Mouse (Mus musculus) gastrocnemius, postnatal 10 days (tissue): Measurements from ENCODE around the gene Nlrx1. TPM values are rescaled to one million over a fixed set of nuclear protein-coding genes. Genes with fewer than 3 reads are reported as not detected.

Experiments
- DNase-seq: peaks from one replicate; pipeline ENCODE4 v3.0.0; 2021; ENCODE audit warnings: mixed read lengths
- total RNA-seq, 2 experiments: library from RNA; stranded (reverse); gene quantifications; 2 replicates each; pipeline ENCODE4 v1.2.3; 2021

Nlrx1 gene
- total RNA-seq, 2 experiments from 2014 or later = 21.6 to 23.0 TPM

DNA sequence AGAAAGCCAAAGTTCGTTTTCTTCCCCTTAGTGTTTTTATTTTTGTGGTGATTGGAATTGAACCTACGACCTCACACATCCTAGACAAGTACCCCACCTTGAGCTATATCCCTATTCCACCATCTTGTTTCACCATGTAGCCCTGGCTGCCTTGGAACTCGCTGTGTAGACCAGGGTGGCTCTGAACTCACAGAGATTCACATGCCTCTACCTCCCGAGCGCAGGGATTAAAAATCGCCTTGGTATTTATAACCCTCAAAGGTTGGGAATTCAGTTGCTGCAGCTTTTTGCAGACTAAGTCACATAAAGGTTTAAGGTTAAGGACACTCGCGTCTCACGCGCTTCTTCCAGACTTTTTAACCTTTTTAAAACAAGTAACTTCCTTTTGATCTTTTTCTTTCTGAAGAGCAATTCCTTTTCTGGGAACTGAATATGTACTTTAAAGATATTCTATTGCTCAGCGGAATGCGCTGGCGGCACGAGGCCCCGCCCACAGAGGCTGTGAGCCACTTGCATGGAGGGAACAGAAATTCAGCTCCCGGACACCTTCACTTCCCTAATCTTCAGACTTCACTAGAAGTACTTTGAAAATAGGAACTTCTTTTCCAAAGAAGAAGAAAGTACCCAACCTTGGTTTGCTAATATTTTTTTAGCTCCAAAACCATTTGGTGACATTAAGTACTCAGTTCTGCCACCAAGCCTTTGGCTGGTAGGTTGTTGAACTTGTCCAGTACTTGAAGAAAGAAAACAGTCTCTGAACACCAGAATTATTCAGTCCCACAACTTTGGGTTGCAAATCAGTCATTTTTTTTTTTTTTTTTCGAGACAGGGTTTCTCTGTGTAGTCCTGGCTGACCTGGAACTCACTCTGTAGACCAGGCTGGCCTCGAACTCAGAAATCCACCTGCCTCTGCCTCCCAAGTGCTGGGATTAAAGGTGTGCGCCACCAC is 33.6 kb downstream of the Nlrx1 start:
- DNase-seq = peak; percentile 40

GRCm38 (mm10) chr9:44233802-44234478 is 34.5 kb downstream of the Nlrx1 start, which contains the start of gene Cbl:
Gene Cbl (minus strand): TSS chr9:44234049.
- DNase-seq = peak; percentile 97

GRCm38 (mm10) chr9:44233021-44233801 is 35.2 kb downstream of the Nlrx1 start:
- no peak for DNase-seq

DNA sequence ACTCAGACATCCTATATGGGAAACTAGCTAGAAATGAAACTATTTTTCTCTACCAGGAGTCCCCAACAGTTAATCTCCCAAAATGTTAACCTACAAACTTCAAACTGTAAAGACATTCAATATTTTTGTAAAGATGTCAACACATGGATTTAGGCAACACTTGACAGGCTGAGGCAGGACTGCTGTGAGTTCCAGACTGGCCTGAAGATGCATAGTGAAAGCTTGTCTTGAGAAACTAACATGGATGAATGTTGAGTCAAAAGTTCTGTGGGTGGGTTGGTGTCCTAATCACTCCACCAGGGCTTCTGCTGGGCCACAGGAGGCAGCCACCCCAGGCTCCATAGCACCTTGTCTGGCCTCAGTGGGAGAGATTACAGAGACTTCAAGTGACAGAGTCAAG is 36.8 kb downstream of the Nlrx1 start:
- DNase-seq = no peak

GRCm38 (mm10) chr9:44225993-44226392 is 42.4 kb downstream of the Nlrx1 start:
- DNase-seq = no peak

DNA sequence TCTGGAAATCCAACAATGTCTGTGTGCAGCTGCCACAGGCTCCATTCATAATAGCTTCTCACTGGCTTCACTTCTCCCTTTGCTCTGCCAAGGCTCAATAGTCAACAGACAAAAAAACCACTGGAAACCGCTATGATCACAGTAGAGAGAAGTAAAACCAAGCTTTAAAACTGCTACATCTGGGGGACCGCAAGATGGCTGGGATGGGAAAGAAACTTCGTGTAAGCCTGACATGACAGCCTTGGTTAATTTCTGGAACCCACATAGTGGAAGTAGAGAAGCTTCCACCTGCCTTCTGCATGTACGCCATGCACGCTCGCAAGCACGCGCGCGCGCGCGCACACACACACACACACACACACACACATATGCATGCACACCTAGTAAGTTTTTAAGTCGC is 54.9 kb downstream of the Nlrx1 start:
- no peak for DNase-seq

DNA sequence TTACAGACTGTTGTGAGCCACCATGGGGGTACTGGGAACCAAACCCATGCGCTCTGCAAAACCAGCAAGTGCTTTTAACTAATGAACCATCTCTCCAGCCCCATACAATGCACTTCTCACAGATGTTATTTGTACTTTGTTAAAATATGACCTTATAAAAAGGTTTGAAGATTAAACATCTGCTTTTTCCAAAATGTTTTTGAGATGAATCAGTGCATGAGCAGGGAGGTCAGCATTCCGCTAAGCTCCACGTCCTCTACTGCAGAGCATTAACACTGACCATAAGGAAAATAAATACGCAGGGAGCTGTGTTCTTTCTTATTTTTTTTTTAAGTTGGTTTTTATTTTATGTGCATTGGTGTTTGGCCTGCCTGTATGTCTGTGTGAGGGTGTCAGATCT is 56.0 kb downstream of the Nlrx1 start:
- no peak for DNase-seq

GRCm38 (mm10) chr9:44209416-44209815 is 59.0 kb downstream of the Nlrx1 start:
- DNase-seq = no peak

DNA sequence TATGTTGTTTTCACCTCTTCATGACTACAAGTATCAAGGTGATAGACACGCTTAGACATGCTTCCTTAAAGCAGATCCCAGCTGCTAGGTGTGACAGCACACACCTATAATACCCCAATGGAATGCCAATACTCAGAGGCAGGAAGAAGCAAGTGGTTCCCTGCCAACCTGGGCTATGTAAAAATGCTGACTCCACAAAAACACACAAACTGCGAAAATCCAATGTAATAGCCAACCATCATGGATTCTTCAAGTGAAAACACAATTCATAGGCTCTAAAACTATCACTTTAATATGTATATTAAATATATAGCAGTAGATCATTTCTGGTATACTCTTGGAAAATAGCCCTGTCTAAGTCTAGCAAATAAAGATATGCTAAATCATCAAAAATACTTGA is 60.6 kb downstream of the Nlrx1 start:
- DNase-seq = no peak

Other genes with a start within 250 kb of the Nlrx1 start
- gene Thy1, start 225.2 kb downstream of the Nlrx1 start, total RNA-seq = 10 to 100 TPM; 42.5 to 44.6 TPM
- gene Usp2, start 201.6 kb downstream of the Nlrx1 start, total RNA-seq = 100 to 1,000 TPM; 102 to 133 TPM
- under 1 TPM in 1 of 2 experiments, not detected in 1; 0.18 TPM for gene Mfrp, start 166.9 kb downstream of the Nlrx1 start, total RNA-seq
- 10 to 100 TPM; 25.9 to 26.0 TPM for gene C1qtnf5, start 161.4 kb downstream of the Nlrx1 start, total RNA-seq
- gene Gm49380, start 155.1 kb downstream of the Nlrx1 start, total RNA-seq = under 1 TPM; 0.23 to 0.49 TPM
- gene Rnf26, start 155.1 kb downstream of the Nlrx1 start, total RNA-seq = 10 to 100 TPM; 13.0 to 15.1 TPM
- 100 to 1,000 TPM; 107 to 115 TPM for gene Mcam, start 134.1 kb downstream of the Nlrx1 start, total RNA-seq
- gene Cbl, start 34.5 kb downstream of the Nlrx1 start, total RNA-seq = 10 to 100 TPM; 15.8 to 22.1 TPM
- gene Ccdc153, start 27.9 kb downstream of the Nlrx1 start, total RNA-seq = not detected
- 1 to 10 TPM; 1.2 to 1.4 TPM for gene Pdzd3, start 17.1 kb downstream of the Nlrx1 start, total RNA-seq
- gene Abcg4, start 20.0 kb upstream of the Nlrx1 start, total RNA-seq = 1 to 10 TPM in 1 of 2 experiments, under 1 TPM in 1; 0.68 to 1.3 TPM
- gene Hinfp, start 37.1 kb upstream of the Nlrx1 start, total RNA-seq = 10 to 100 TPM in 1 of 2 experiments, 1 to 10 TPM in 1; 9.8 to 11.0 TPM
- gene C2cd2l, start 51.7 kb upstream of the Nlrx1 start, total RNA-seq = 10 to 100 TPM in 1 of 2 experiments, 1 to 10 TPM in 1; 7.5 to 15.7 TPM
- gene Dpagt1, start 57.4 kb upstream of the Nlrx1 start, total RNA-seq = 10 to 100 TPM; 11.7 to 17.0 TPM
- gene H2afx, start 66.1 kb upstream of the Nlrx1 start, total RNA-seq = 10 to 100 TPM; 41.0 to 47.2 TPM
- gene Hmbs, start 75.6 kb upstream of the Nlrx1 start, total RNA-seq = 10 to 100 TPM; 29.2 to 31.0 TPM
- gene Vps11, start 93.1 kb upstream of the Nlrx1 start, total RNA-seq = 10 to 100 TPM; 18.2 to 20.2 TPM
- gene Hyou1, start 110.9 kb upstream of the Nlrx1 start, total RNA-seq = 10 to 100 TPM; 27.0 to 36.3 TPM
- gene Slc37a4, start 128.3 kb upstream of the Nlrx1 start, total RNA-seq = 100 to 1,000 TPM; 120 to 138 TPM
- 1,000 to 10,000 TPM; 1,287 to 1,346 TPM for gene Rps25, start 138.5 kb upstream of the Nlrx1 start, total RNA-seq
- gene Trappc4, start 139.0 kb upstream of the Nlrx1 start, total RNA-seq = 10 to 100 TPM; 28.2 to 35.3 TPM
- 10 to 100 TPM in 1 of 2 experiments, 1 to 10 TPM in 1; 5.9 to 10.2 TPM for gene Ccdc84, start 150.0 kb upstream of the Nlrx1 start, total RNA-seq
- gene Foxr1, start 172.5 kb upstream of the Nlrx1 start, total RNA-seq = not detected
- gene Upk2, start 186.4 kb upstream of the Nlrx1 start, total RNA-seq = under 1 TPM; 0.38 to 0.65 TPM
- 10 to 100 TPM; 65.4 to 77.6 TPM for gene Bcl9l, start 214.2 kb upstream of the Nlrx1 start, total RNA-seq